Mouse (Mus musculus) kidney, adult 11 months (tissue): ENCODE measurements around the gene Hrasls5.
A peak's percentile ranks its signal among the peaks of the same experiment; 100 is the strongest.

ENCODE experiments used
- DNase-seq: peaks from one replicate; pipeline ENCODE4 v3.0.0; 2022

Gene Hrasls5

DNA sequence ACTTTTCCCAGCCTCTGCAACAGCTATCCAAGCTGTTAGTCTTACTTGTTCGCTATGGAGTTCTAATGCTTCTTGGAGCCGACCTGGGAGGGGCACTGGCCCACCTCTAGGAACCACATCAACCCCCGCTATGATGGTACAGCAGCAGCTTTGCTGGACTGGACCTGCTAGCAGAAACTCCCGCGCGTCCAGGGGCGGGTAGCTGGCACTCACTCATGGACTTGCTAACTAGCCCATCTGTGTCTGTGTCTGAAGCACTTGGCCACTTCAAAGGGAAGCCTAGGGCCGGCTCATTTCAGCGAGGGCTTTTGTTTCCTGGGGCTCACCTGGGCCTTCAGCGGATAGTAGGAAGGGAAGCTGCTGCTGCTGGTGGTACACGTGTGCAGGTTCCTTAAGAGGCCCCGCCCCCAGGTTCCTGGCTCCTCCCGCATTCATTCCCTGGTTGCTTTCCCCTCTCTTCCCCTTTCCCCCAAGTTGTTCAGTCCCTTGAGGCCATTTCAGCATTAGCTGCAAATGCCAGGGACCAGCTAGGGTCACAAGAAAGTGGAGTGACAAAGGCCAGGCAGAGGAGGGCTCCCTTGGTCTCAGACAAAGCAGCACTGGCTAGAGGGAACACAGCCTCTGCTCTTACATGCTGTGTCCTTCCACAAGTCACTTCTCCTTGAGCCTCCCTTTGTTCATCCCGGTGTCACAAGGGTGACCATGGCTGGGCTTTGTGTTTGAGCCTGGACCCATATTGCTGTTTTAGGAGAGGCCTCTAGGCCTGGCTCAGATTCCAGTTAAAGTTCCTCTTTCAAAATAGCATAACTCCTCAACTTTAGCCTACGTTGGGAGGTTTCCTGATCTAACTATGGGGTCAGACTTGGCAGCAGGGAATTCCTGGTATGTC is 5.3 kb upstream of the Hrasls5 start, which contains the start of gene Lgals12:
Gene Lgals12 (minus strand): TSS at position 393 of the 889 bp plus-strand sequence.
- DNase-seq: peak; percentile 35

DNA sequence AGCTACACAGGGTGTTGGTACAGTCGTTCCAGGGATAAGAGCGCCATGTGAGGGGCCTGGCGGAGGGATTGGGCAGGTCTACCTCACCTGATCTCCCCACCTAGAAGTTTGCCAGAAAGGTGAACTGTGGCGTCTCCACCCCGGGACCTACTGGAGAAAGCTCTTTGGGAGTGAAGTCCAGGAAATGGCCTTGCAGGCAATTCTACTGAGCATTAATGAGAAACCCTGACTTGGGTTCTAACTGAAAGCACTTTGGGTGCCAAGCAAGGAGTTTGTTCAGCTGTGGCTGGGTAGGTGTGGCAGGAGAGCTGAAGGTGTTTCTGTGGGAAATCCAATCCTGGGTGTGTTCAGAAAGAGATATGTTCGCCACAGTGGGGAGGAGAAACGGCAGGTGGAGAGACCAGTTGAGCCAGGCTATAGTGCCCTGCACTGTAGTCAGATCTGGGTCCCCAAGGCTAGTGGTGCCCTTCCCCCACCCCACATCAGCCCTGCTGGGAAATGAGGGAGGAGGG is 4.6 kb upstream of the Hrasls5 start:
- peak; percentile 21 for DNase-seq

- DNase-seq: no peak
Measured at GRCm38 (mm10) chr19:7613151-7613550, 810 bp downstream of the Hrasls5 start.

- DNase-seq: no peak
Measured at GRCm38 (mm10) chr19:7616231-7616930, 4.0 kb downstream of the Hrasls5 start.

GRCm38 (mm10) chr19:7617085-7617484 is 4.7 kb downstream of the Hrasls5 start:
- DNase-seq: no peak

DNA sequence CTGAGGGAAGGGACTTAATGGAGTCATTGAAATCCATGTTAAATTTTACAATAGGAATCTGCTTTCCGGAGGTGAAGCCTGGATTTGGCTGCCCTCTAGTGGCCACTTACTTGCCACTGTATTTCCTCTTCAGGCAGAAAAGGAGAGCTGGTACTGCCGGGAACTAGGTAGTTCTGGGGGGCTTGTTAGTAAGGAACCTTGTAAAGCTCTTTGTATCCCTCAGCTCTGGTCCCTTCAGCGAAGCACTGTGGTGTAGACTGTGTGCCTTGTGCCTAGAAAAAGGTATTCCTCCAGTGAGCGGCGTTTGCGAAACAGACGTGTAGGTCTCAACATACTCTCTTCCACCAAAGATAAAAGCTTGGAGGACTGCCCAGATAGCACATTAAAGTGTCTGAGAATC is 5.4 kb downstream of the Hrasls5 start:
- DNase-seq: peak; percentile 45

DNA sequence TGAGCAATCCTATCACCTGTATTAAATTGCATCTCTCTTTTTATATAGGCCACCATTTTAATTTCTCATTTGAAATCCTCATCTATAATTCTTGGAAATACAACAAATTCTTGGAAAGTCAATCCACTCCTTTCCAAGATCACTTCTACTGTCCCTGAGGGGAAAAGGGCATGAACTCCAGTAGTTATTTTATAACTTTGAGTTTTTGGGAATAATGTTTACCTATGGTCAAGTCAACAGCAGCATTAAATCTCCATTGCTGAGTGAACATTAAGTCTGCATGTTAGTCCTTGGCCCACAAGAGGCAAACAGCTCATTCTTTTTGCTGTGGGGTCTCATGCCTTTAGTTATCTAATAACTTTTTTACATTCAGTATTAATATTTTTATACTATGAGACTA is 20.7 kb downstream of the Hrasls5 start:
- no peak for DNase-seq

DNA sequence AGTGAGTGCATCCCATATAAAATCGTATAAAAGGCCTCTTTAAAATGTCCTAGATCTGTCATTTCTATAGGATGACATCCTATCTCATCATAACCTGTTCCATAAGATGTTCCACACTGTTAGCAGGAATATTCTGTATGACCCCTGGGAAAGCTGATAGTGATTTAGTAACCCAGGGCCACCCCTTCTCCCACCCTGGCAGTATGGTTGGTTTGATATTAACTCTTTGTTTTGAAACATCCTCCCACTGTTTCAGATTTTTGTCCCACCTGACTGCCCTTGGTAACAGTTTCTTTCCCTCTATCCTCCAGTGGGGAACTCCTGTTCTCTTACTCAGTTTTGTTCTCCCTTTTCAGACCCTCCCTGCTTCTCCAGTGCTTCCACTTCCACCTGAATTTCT is 21.4 kb downstream of the Hrasls5 start:
- DNase-seq: no peak

- peak; percentile 14 for DNase-seq
Measured at GRCm38 (mm10) chr19:7648913-7649666, 36.7 kb downstream of the Hrasls5 start.

GRCm38 (mm10) chr19:7672033-7672432 is 59.7 kb downstream of the Hrasls5 start:
- no peak for DNase-seq

- no peak for DNase-seq
Measured at GRCm38 (mm10) chr19:7687988-7688387, 75.6 kb downstream of the Hrasls5 start.
